Mouse (Mus musculus) induced T-regulatory cell, adult 2 months (primary cell): ENCODE measurements around the gene Rnase1.
"Not testable (repeated sequence)": the region's sequence is repeated elsewhere in the genome, so short reads cannot be mapped to it uniquely, and the experiment has no call there.

ENCODE experiments used
- DNase-seq: peaks from one replicate; pipeline ENCODE4 v3.0.0-alpha.2; 2012; ENCODE audit warnings: low read depth

Rnase1 gene

DNA sequence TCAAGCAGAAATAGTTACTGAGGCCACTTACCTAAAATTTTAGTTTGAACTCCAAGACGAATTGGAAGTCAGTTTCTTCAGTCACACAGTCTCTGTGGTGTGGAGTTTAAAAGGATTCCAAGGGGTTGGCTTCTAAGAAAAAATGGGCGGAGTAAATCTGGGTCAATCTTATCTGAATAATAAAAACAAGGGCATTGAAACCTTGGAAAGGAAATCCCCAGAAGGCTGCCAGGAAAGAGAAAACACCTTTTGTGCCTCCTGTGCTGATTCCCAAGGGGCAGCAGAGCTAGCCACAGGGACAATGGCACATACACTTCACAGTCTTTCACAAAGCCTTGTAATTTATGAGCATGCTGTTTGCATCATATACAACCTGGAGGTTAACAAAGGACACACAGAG lies at the start of gene Rnase1:
Gene Rnase1, minus strand, starts transcription at position 101 of the 400 bp plus-strand sequence.
- DNase-seq, result no peak

DNA sequence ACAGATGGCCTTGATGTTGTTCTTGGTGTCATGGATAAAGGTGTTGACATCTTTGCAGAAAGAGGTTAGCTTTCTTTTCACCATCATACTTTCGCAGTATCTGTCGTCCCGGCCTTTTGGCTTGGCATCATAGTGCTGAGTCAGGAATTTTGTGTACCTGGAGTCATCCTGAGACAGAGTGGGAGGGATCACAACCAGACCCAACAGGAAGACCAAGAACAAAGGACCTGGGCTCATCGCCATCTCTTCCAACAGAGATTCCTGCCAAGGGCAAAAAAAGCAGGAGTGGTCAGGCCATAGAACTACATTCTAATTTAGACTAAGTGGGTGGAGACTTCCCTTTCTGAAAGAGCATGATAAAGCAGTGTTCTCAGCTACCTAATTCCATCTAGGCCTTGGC lies 49.1 kb upstream of the Rnase1 start:
- DNase-seq, result no peak

DNA sequence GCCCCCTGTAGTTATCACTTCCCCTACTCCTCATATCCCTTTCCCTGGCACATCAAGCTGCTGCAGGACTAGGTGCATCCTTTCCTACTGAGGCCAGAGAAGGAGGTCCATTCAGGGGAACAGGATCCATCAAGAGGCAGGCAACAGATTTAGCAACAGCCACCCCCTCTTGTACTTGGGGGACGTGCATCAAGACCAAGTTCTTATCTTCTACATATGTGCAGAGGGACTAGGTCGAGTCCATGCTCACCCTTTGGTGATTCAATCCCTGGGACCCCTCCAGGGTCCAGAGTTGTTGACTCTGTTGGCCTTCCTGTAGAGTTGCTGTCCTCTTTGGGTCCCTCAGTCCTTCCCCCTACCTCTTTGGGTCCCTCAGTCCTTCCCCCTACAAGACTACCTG lies 34.5 kb upstream of the Rnase1 start:
- DNase-seq, result not testable (repeated sequence)

DNA sequence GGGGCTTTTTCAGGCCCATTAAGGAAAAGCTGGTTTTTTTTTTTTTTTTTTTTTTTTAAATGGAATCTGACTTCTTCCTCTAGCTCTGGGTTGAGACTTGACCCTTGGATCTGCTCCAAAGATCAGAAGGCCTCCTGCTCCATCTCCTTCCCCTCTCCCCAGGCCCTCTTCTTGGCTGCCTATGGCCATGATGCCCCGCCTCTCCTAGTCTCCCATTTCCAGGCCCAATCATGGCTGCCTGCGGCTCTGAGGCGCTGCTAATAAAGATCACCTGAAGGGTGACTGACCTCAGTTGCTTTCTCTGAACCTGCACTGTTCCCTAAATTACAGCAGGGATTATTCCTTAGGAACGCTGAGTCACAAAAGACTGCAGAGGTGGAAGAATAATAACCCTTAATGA lies 27.3 kb upstream of the Rnase1 start:
- DNase-seq, result no peak

DNA sequence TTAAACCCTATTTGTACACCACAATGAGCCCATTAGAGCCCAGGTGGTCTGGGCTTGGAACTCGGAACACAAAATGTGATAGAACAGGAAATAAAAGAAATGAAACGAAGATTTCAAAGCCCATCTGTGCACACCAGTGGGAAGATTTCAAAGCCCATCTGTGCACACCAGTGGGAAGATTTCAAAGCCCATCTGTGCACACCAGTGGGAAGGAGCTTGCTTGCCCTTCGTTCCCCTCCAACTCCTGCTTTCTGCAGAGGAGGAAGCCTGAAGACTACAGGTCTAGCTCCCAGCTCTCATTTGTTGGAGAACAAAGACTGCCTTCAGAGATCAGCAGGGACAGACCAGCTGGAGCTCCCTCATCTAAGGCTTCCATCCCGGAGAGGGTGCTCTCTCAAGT lies 26.4 kb upstream of the Rnase1 start:
- DNase-seq, result not testable (repeated sequence)

DNA sequence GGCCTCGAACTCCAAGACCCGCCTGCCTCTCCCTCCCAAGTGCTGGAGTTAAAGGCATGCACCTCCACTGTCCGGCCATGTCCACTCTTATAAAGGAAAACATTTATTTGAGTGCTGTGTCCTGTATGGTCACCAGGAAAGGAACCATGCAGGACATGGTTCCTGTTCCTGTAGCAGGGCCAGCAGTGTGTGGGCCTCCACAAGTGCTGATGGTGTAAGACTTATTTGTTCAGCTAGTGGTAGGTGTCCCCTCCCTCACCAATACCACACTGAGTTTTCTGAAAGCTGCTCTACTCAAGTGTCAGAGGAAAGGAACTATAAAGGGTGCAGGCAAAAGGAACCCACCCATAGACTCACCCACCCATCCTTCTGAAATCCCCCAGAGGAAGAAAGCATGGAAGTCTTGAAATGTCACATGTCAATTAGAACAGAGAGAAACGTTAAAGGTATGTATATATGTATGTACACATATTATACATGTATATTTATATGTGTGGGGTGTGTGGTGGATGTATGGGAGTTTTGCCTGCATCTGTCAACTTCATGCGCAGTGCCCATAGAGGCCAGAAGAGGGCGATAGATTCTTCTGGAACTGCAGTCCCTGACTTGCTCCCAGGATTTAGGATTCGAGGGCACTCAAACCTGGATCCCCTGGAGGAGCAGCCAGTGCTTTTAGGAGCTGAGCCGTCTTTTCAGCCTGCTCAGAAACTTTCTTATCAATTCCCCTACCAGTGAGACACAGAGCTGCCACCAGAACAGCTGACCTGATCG lies 25.7 kb upstream of the Rnase1 start:
- peak; percentile 37 for DNase-seq

DNA sequence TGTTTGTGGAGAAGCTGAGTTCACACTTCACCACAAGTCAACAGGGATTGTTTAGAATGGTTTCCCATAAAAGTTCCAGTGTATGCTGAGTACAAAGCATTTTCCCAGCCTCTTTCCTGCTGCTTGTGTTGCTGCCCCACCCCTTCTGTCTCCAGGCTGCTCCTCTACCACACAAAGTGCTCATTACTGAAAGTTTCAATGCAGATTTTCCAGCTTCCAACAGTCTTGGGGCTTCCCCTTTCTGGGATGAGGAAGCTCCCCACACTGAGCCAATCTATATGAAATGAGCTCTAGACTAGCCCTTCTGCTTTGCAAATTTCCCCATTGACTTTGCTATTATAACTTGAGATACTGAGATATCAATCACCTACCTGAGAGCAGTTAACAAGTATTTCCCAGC lies 19.5 kb upstream of the Rnase1 start:
- DNase-seq, result no peak

DNA sequence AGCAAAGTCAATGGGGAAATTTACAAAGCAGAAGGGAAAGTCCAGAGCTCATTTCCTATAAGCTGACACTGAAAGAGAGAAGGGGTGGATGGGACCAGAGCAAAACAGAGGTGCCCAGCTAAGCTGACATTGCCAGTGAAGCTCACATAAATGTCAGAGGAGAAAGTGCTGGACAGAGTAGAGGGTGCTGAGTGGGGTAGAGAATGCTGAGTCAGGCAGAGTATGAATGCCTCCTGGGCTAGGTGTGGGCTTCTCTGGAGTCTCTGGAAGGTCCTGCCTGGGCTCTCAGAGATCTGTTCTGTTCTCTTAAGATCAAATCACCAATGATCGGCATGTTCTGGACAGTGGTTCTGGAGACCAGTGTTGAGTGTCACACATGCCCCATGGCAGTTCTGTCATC lies 18.9 kb upstream of the Rnase1 start:
- no peak for DNase-seq

DNA sequence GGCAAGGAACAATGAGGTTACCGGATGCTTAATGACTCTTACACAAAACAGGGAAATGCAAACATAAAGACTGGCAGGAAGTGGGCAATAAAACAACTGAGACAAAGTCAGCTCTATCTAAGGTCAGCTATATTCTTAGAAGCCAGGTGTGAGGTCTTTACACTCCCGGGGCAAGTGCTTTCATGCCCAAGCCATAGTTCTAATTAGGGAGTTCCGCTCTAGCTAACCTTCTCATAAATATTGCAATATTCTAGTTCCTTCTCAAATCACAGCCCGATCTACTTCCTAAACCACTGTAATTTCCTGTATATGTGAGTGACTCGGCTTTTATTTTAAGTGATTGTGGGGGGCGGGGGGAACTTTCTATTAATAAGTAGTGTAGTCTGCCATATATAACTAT lies 16.7 kb upstream of the Rnase1 start:
- DNase-seq, result not testable (repeated sequence)

DNA sequence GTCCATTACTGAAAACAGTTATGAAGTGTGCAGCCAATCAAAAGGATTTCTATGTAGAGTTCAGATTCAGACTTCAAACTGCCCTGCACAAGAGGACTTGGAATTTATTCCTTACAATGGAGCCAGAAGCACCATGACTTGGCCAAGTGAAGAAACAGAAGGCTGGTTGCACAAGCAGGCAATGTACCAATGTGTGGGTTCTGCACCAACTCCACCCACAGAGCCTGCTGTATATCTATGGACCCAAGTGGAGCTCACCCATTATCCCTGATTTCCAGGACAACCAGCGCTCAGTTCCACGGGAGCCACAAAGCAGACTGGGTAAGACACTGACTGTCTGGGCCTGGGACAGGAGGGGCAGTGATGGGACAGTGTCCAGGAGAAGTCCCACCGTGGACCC lies 15.4 kb upstream of the Rnase1 start, which contains the start of gene Rnase2b:
Gene Rnase2b, plus strand, starts transcription at position 285 of the 400 bp plus-strand sequence.
- not testable (repeated sequence) for DNase-seq

DNA sequence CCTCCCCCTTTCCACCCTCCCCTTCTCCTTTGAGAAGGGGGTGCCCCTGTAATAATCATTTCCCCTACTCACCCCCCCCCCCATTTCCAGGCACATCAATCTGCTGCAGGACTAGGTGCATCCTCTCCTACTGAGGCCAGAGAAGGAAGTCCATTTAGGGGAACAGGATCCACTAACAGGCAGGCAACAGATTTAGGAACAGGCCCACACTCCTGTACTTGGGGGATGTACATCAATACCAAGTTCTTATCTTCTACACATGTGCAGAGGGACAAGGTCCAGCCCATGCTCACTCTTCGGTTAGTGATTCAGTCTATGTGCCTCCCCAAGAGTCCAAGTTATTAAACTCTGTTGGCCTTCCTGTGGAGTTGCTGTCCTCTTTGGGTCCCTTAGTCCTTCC lies 10.5 kb upstream of the Rnase1 start:
- no peak for DNase-seq

DNA sequence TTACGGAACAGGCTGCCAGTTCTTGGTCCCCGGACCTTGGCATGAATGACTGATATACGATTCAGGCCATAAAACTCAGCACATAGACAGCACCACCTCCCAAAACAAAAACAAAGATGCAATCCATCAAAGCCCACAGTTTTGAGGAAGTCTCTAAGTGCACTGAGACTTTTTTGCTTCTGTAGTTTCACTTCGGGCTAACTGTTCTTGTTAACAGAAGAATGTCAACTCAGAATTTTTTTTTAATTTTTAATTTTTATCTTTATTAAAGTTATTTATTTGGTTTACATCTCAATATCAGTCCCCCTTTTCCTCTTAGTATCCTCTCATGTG lies 10.1 kb upstream of the Rnase1 start:
- DNase-seq, result no peak

DNA sequence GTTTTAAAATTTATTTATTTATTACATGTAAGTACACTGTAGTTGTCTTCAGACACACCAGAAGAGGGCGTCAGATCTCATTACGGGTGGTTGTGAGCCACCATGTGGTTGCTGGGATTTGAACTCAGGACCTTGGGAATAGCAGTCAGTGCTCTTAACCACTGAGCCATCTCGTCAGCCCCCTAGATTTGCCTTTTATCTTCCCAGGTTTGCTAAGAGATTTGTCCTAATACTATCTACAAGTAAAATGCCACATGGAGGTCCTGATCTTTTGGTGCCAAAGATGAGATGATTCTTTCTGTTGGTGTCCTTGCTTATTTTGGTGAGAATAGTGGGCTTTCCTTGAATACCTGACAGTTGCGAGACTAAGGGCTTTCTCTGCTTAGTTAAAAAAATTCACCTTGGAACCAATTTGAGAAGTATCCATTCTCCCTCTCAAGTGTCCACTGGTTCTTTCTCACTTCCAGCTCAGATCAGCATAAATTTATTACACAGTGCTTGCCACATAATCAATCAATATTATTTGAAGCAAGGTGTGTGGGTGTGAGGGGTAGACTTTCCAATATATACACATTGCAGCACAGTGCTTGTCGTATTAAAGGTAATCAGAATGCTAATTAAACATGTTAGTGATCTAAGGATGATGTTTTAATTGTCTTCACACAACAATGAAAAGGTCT lies 9.6 kb upstream of the Rnase1 start:
- no peak for DNase-seq

DNA sequence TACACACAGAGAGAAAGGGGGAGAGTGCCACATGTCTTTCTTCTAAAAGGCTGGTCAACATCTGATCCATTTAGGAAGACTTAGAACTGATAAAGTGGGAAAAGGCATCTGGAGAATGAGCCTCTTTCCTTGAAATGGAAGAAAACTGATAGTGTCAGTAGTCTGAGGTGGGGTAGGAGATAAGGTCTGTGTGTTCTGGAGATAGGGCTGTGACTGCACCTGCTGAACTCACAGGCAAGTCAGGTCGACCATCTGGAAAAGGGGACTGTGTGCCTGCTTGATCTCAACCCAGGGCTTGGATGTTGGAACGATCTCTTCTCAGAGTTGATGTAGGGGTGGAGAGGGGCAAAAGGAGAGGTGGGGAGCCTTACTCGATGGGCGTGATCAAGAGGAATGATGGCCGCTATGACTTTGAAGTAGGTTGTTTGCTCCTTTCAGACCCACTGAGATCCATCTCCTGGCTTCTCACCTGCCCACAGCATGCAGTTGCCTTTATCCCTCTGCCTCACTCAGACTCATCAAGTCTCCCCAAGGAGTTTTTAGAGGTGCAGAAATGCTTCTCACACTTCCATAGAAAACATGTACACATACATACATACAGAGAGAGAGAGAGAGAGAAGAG lies 5.8 kb upstream of the Rnase1 start:
- no peak for DNase-seq

DNA sequence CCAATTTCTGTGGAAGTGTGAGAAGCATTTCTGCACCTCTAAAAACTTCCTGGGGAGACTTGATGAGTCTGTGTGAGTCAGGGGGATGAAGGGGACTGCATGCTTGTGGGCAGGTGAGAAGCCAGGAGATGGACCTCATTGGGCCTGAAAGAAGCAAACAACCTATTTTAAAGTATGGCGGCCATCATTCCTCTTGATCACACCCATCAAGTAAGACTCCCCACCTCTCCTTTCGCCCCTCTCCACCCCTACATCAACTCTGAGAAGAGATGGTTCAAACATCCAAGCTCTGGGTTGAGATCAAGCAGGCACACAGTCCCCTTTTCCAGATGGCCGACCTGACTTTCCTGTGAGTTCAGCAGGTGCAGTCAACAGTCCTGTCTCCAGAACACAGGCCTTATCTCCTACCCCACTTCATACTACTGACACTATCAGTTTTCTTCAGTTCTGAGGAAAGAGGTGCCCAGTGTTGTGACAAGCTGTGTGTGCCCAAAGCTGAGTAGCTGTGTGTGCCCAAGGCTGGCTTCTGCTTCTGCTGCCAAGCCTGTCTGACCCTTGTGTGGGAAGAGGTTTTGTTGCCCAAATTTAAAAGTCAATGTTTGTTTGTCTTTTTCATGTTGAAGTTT lies 3.7 kb upstream of the Rnase1 start:
- no peak for DNase-seq

DNA sequence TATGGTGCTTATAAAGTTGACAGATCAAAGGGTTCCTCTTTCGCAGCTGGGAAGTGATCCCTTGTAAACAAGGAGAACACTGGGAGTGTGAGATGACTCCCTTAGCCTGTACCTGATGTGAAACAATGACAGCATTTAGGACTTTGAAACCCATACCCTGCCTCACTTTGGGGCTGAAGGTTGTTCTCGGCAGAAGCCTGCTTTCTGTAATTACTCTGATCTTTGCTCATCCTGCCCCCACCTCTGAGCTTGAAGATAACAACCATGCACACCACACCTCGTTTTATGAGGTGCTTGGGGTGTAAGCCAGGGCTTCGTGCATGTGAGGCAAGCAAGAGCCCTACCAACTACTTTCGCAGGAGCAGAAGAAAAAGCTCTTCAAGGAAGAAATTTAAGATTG lies 2.6 kb upstream of the Rnase1 start:
- no peak for DNase-seq

DNA sequence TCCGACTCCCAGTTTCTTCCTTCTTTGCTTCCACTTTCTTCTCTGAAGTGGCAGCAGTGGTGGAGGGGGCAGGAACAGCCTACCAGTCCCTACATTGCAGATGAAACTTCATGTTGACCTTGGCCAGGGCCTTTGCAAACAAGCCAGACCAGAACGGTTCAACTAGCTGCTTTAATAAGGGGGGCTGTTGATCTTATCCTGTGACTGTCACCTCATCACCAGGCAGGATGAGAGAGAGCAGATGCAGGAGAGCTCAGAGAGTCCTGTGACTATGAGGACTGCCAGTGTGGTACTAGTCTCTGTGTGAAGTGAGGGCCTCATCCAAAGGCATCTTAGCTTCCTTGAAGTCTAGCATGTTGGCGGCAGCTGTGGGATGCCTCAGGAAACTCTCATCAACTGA lies 1.4 kb upstream of the Rnase1 start:
- no peak for DNase-seq

DNA sequence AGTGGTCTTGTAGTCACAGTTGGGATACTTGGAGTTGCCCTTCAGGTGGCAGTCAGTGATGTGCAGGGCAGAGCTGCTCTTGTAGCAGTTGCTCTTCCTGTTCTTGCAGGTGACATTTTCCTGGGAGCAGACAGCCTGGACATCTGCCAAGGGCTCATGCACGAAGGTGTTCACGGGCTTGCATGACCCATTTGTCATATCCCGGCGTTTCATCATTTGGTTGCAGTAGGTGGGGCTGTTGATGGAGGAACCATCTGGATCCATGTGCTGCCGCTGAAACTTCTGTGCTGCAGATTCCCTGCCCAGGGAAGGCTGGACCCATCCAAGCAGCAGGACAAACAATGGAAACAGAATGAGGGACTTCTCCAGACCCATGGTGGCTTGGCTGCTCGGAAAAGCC lies 1.1 kb downstream of the Rnase1 start:
- no peak for DNase-seq

DNA sequence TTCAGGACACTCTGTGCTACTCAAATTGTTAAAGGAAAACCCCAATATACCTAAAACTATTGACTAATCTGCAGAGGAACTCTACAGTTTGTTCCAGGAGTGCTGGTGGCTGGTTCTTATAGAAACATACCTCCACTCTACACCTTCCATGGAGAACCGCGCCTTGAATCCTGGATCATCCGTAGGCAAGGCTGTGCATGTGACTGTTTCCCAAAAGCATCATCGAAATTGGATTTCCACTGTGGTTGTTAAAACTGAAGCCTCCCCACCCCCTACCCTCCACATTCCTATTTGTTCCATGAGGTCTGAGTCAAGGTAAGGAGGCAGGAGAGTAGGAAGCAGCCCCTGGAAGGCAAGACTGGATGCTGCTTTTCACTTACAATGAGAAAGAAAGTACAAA lies 2.1 kb downstream of the Rnase1 start:
- no peak for DNase-seq

DNA sequence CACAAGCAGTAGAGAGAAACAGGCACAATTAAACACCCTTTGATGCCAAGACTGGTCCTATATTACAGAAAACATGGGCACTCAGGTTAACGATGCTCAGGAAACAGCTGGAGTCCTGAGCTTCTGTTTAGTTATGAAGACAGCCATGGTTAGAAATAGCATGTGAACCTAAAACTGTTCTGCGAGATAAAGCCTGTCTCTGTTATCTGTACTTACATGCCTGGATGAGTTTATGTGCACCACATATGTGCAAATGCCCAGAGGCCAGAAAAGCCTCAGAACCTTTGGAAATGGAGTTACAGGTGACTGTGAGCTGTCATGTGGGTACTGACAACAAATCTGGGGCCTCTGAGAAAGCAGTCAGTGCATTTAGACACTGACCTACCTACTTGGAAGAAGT lies 2.6 kb downstream of the Rnase1 start:
- DNase-seq, result no peak

DNA sequence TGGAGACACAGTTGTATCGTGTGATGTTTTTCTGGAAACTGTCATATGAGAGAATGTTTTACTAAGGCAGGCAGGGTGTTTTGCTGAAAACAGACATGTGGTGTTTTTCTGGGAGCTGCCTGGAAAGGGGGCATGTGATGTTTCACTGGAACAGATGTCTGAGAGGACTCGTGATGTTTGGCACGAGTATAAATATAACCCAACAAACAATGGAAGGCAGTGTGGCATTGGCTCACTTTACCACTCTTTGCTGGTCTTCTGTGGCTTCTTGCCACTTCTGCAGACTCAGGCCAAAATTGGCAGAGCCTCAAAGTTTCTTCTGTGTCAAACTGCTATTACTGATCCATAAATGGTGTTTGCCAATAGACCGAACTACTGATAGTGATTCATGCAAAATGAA lies 3.3 kb downstream of the Rnase1 start:
- no peak for DNase-seq

DNA sequence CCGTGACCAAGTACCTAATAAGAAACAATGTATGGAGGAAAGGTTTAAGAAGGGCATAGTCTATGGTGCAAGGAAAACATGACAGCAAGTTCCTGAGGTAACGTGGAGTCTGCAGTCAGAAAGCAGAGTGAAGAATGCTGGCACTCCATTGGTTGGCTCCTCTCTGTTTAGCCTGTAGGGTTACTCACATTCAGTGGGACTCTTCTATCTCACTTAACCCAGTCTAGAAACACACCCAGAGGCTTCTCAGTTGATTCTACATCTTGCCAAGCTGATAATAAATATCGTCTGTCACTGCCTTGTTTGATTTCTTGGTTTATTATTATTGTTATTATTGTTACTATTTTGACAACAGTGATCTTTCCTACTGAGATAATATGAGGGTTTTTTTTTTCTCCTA lies 4.0 kb downstream of the Rnase1 start:
- no peak for DNase-seq

DNA sequence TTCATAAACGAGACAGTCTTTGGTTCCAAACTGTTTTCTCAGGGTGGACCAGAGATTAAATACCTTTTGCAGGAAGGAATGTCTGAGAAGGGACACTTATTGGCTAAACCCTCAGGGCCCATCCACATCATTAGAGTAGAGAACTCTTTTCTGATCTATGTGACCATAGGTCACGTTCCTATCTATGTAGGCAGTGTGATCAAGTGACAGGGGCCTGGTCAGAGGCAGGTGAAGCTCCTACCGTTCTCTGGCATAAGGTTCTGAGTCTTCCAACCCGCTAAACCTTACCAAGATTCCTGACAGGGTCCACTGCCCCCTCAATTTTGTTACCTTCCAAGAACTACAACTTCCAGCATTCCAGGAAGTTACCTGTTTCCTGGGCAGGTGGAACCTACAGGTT lies 4.5 kb downstream of the Rnase1 start:
- no peak for DNase-seq
